Mouse (Mus musculus) kidney, adult 2 months (tissue): ENCODE results near the gene Abi3bp.

Experiments used
- CTCF ChIP-seq: fragments of 200-500 bp; conservative IDR thresholded peaks from 2 replicates; pipeline ENCODE4 v1.5.1; 2011; ENCODE audit warnings: low read depth, mild to moderate bottlenecking, control low read depth, low read length, moderate library complexity, mixed read lengths; ENCODE audit not compliant: insufficient read depth, insufficient read length
- POLR2A ChIP-seq: fragments of 200-500 bp; IDR thresholded peaks from one replicate; pipeline ENCODE4 v1.6.1; 2011; ENCODE audit warnings: low read depth, low read length, control low read depth

- TF ChIP-seq CTCF (no peak), POLR2A (no peak)
Observed at GRCm38 (mm10) chr16:56441113-56441512, 36.6 kb upstream of the Abi3bp start.
